Mouse (Mus musculus) CH12.LX (cell line): Measurements from ENCODE around the gene Gm13276. TPM values are rescaled to one million over a fixed set of nuclear protein-coding genes. Genes with fewer than 3 reads are reported as not detected.
"Not testable (repeated sequence)": the region's sequence is repeated elsewhere in the genome, so short reads cannot be mapped to it uniquely, and the experiment has no call there.

Source experiments
- DNase-seq: peaks from one replicate; pipeline ENCODE4 v3.0.0-alpha.2; 2013; ENCODE audit errors: extremely low read depth
- H3K27ac ChIP-seq: 2 replicates; pipeline ENCODE4 v1.5.1; 2012; ENCODE audit warnings: low read depth, mild to moderate bottlenecking, control low read depth, moderate library complexity; ENCODE audit not compliant: insufficient read depth
- H3K27me3 ChIP-seq: replicated peaks from 2 replicates; pipeline ENCODE3; 2012; ENCODE audit warnings: inconsistent platforms
- H3K36me3 ChIP-seq, 2 experiments: replicated peaks in 1 of 2; 2 replicates each; pipeline versions ENCODE3 to v1.6.1; 2012; ENCODE audit warnings: inconsistent platforms in 1 of 2, low read length in 1 of 2, mild to moderate bottlenecking in 1 of 2, mixed read lengths in 1 of 2, moderate library complexity in 1 of 2; ENCODE audit not compliant: control insufficient read depth in 1 of 2, insufficient read depth in 1 of 2
- H3K4me1 ChIP-seq, 2 experiments: 2 replicates each; pipeline ENCODE4 v1.6.1; 2012; ENCODE audit warnings: inconsistent platforms in 1 of 2, moderate library complexity in 1 of 2; ENCODE audit not compliant: insufficient read depth in 2 of 2, control insufficient read depth in 1 of 2
- H3K4me2 ChIP-seq: 2 replicates; pipeline ENCODE4 v1.6.1; 2012; ENCODE audit warnings: low read depth, mild to moderate bottlenecking, control low read depth; ENCODE audit not compliant: poor library complexity, insufficient read depth, severe bottlenecking
- H3K4me3 ChIP-seq, 3 experiments: fragments of 150-350 bp in 1 of 3; sonication (generic) in 1 of 3; replicated peaks in 1 of 3; 2 replicates each; pipeline versions ENCODE3 to v1.5.1; 2011 to 2012; ENCODE audit warnings: low read depth in 2 of 3, low read length in 2 of 3, mild to moderate bottlenecking in 2 of 3, moderate library complexity in 2 of 3, control low read depth in 1 of 3, improper control_type of control experiment in 1 of 3, inconsistent platforms in 1 of 3, mixed read lengths in 1 of 3; ENCODE audit not compliant: poor library complexity in 1 of 3
- H3K79me2 ChIP-seq: replicated peaks from 2 replicates; pipeline ENCODE4 v1.6.1; 2012; ENCODE audit warnings: mild to moderate bottlenecking, moderate library complexity; ENCODE audit not compliant: control insufficient read depth, poor library complexity, insufficient read depth, severe bottlenecking; ENCODE audit errors: extremely low read depth
- H3K9ac ChIP-seq: 2 replicates; pipeline ENCODE4 v1.6.1; 2012; ENCODE audit warnings: low read depth, mild to moderate bottlenecking, control low read depth, moderate library complexity; ENCODE audit not compliant: insufficient read depth
- H3K9me3 ChIP-seq: replicated peaks from 2 replicates; pipeline ENCODE3; 2012; ENCODE audit warnings: low read length, inconsistent platforms, mixed read lengths
- CHD2 ChIP-seq: IDR thresholded peaks from 2 replicates; pipeline ENCODE4 v1.6.1; 2011; ENCODE audit warnings: low read length, improper control_type of control experiment
- MAFK ChIP-seq: IDR thresholded peaks from 2 replicates; pipeline ENCODE4 v1.6.1; 2011; ENCODE audit warnings: low read length, improper control_type of control experiment; ENCODE audit not compliant: insufficient replicate concordance
- MAZ ChIP-seq: IDR thresholded peaks from 2 replicates; pipeline ENCODE4 v1.6.1; 2012; ENCODE audit warnings: low read depth, mild to moderate bottlenecking, inconsistent platforms, low read length, improper control_type of control experiment, moderate library complexity
- MEF2A ChIP-seq: IDR thresholded peaks from 2 replicates; pipeline ENCODE4 v1.6.1; 2014; ENCODE audit warnings: low read depth, mild to moderate bottlenecking, inconsistent platforms, low read length, improper control_type of control experiment, borderline replicate concordance
- MXI1 ChIP-seq: IDR thresholded peaks from 2 replicates; pipeline ENCODE4 v1.6.1; 2011; ENCODE audit warnings: mild to moderate bottlenecking, low read depth, low read length, improper control_type of control experiment
- POLR2AphosphoS2 ChIP-seq: IDR thresholded peaks from 2 replicates; pipeline ENCODE4 v1.6.1; 2011; ENCODE audit warnings: low read depth, low read length, improper control_type of control experiment
- RAD21 ChIP-seq: IDR thresholded peaks from 2 replicates; pipeline ENCODE4 v1.6.1; 2011; ENCODE audit warnings: low read depth, mild to moderate bottlenecking, low read length, improper control_type of control experiment, moderate library complexity
- ZKSCAN1 ChIP-seq: IDR thresholded peaks from 2 replicates; pipeline ENCODE4 v1.6.1; 2012; ENCODE audit warnings: low read depth, inconsistent platforms, low read length, improper control_type of control experiment, borderline replicate concordance
- ZMIZ1 ChIP-seq: IDR thresholded peaks from 2 replicates; pipeline ENCODE4 v1.6.1; 2012; ENCODE audit warnings: low read depth, mild to moderate bottlenecking, inconsistent platforms, low read length, improper control_type of control experiment
- ZNF384 ChIP-seq: IDR thresholded peaks from 2 replicates; pipeline ENCODE4 v1.6.1; 2012; ENCODE audit warnings: low read depth, low read length, improper control_type of control experiment, inconsistent platforms
- dilution Hi-C: fragments of 300-500 bp; cut with MboI; formaldehyde crosslinking; loops from 2 replicates; pipeline ENCODE4 v1.14.3; 2020; ENCODE audit warnings: low sequenced_read_pairs; ENCODE audit not compliant: extremely low pct_unique_long_range_greater_than_20kb, extremely low pct_ligation_motif_present
- in situ Hi-C: fragments of 300-500 bp; cut with MboI; formaldehyde crosslinking; loops from 3 replicates; pipeline ENCODE4 v1.14.3; 2019; ENCODE audit warnings: low sequenced_read_pairs, low pct_ligation_motif_present, low pct_unique_long_range_greater_than_20kb, mixed read lengths
- polyA plus RNA-seq: library from polyadenylated mRNA; unstranded; fragments of >175 nt; gene quantifications from 2 replicates; pipeline ENCODE4 v1.2.1, GENCODE M21; 2012; ENCODE audit warnings: low read depth; ENCODE audit not compliant: insufficient read length
- total RNA-seq, 2 experiments: library from RNA; depleted of rRNA; stranded (reverse); fragments of 300-350 nt in 1 of 2; fragments of >200 nt in 1 of 2; gene quantifications; 2 replicates each; pipeline ENCODE4 v1.2.3; 2012 to 2014

Gene Gm13276
- total and polyA plus RNA-seq, 3 experiments = not detected

DNA sequence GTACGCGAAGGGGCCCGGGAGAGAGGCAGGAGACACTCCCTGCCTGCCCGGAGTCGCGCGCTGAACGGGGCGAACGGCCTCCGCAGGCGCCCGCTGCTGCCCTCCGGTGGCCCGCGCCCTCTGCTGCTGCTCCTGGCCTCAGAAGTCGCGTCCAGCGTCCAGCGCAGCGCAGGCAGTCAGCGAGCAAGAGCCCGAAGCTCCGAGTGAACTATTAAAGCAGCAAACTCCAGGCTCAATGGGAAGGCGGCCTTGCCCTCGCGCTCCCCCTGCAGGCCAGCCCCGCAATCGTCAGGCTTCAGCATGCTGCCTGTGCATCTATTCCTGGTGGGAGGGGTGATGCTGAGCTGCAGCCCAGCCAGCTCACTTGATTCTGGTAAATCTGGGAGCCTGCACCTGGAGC, 17.4 kb downstream of the Gm13276 start, which contains the start of gene Gm13287:
Gm13287 (plus strand) TSS at position 301 of the 400 bp plus-strand sequence.
- H3K9me3 ChIP-seq, H3K27ac ChIP-seq, H3K4me1 ChIP-seq, H3K9ac ChIP-seq, H3K79me2 ChIP-seq, dilution Hi-C loops, in situ Hi-C loops, H3K4me3 ChIP-seq, DNase-seq, H3K36me3 ChIP-seq: not testable (repeated sequence)
- Histone ChIP-seq H3K27me3 (peaks cover 11% of the 10 kb centered on the region), H3K4me2 (peak within 1 kb of the TSS; percentile 32; the same call in 1 of the 2 replicates)

GRCm38 (mm10) chr4:88805231-88805630, 19.7 kb downstream of the Gm13276 start, which contains the start of gene Gm13288:
Gene Gm13288, plus strand, starts transcription at chr4:88805531.
- H3K9me3 ChIP-seq, H3K79me2 ChIP-seq, H3K36me3 ChIP-seq, H3K9ac ChIP-seq, dilution Hi-C loops, H3K27ac ChIP-seq, in situ Hi-C loops, DNase-seq, H3K4me2 ChIP-seq, H3K4me1 ChIP-seq: not testable (repeated sequence)
- peak within 1 kb of the TSS in 1 of 3 experiments; percentile 25 for H3K4me3 ChIP-seq
- H3K27me3 ChIP-seq = peaks cover 30% of the 10 kb centered on the region

GRCm38 (mm10) chr4:88805761-88806160, 20.3 kb downstream of the Gm13276 start:
- H3K9me3 ChIP-seq, H3K27ac ChIP-seq, in situ Hi-C loops, DNase-seq, H3K4me2 ChIP-seq, H3K4me1 ChIP-seq, H3K9ac ChIP-seq, dilution Hi-C loops, H3K79me2 ChIP-seq, H3K36me3 ChIP-seq: not testable (repeated sequence)
- H3K27me3 ChIP-seq = peaks cover 36% of the 10 kb centered on the region
- peak overlapping the region in 1 of 3 experiments; percentile 25 for H3K4me3 ChIP-seq

GRCm38 (mm10) chr4:88815928-88816327, 30.4 kb downstream of the Gm13276 start, which contains the start of gene Ifna7:
Gene Ifna7, plus strand, starts transcription at chr4:88816228.
- no peaks in the 10 kb centered on the region for H3K4me1 ChIP-seq
- no peak for DNase-seq
- H3K36me3 ChIP-seq = no peaks in the 10 kb centered on the region
- no peak for TF ChIP-seq MAFK
- TF ChIP-seq RAD21 = no peak
- TF ChIP-seq ZMIZ1 = no peak
- no peak for TF ChIP-seq MEF2A
- no peak for TF ChIP-seq ZKSCAN1
- no peak for TF ChIP-seq MXI1
- TF ChIP-seq CHD2 = no peak
- TF ChIP-seq MAZ = no peak
- no peak for TF ChIP-seq ZNF384
- no peak for TF ChIP-seq POLR2AphosphoS2
- TF ChIP-seq, all 38 proteins: peak for 0
- Histone ChIP-seq H3K79me2 (no peaks in the 10 kb centered on the region), H3K27ac (no peak within 1 kb of the TSS), H3K9me3 (peaks cover 10% of the 10 kb centered on the region), H3K27me3 (peaks cover 46% of the 10 kb centered on the region), H3K4me3 (no peak within 1 kb of the TSS), H3K9ac (no peak within 1 kb of the TSS), H3K4me2 (no peak within 1 kb of the TSS)
- in situ Hi-C loops (no loop called here), dilution Hi-C loops (no loop called here)
